Mouse (Mus musculus) heart, postnatal 0 days (tissue): ENCODE data around the gene Antxr1.

ENCODE experiments used
- CTCF ChIP-seq: IDR thresholded peaks from 2 replicates; pipeline ENCODE4 v1.5.1; 2016; ENCODE audit warnings: antibody characterized with exemption, control low read depth, low read depth
- EP300 ChIP-seq: IDR thresholded peaks from 2 replicates; pipeline ENCODE4 v1.6.1; 2016; ENCODE audit warnings: antibody characterized with exemption, low read depth

DNA sequence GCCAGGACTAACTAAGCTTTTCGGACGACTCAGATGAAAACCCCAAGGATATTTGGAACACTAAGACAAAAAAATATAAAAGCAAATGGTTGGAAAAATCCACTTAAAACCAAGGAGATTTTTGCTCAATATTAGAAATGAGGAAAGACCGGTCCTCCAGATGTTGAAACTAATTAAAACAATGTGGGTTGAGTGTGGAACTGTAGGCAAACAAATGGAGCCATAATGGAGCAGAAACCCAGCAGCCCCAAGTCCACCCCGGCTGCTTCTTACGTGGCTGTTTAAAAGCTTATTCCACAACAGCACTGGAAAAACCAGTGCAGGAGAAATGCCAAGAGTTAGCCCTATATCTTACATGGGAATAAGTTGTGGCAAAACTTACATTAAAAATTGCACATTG is 32.9 kb downstream of the Antxr1 start:
- TF ChIP-seq EP300 (no peak), CTCF (no peak)
